Mouse (Mus musculus) gastrocnemius, postnatal 14 days (tissue): ENCODE data around the gene Tbx1. TPM values are rescaled to one million over a fixed set of nuclear protein-coding genes. Genes with fewer than 3 reads are reported as not detected.
"Not testable (repeated sequence)": the region's sequence is repeated elsewhere in the genome, so short reads cannot be mapped to it uniquely, and the experiment has no call there.

ENCODE experiments used
- DNase-seq: peaks from one replicate; pipeline ENCODE4 v3.0.0; 2021; ENCODE audit warnings: mixed read lengths
- intact Hi-C: fragments of 180-260 bp; cut with DNase I; formaldehyde crosslinking; loops from one replicate; pipeline ENCODE4 v1.15.1; 2025; ENCODE audit warnings: low total_unique reads
- total RNA-seq, 2 experiments: library from RNA; stranded (reverse); gene quantifications; 2 replicates each; pipeline ENCODE4 v1.2.3; 2021

Tbx1 gene
- total RNA-seq, 2 experiments from 2014 or later = 0.78 to 3.1 TPM

DNA sequence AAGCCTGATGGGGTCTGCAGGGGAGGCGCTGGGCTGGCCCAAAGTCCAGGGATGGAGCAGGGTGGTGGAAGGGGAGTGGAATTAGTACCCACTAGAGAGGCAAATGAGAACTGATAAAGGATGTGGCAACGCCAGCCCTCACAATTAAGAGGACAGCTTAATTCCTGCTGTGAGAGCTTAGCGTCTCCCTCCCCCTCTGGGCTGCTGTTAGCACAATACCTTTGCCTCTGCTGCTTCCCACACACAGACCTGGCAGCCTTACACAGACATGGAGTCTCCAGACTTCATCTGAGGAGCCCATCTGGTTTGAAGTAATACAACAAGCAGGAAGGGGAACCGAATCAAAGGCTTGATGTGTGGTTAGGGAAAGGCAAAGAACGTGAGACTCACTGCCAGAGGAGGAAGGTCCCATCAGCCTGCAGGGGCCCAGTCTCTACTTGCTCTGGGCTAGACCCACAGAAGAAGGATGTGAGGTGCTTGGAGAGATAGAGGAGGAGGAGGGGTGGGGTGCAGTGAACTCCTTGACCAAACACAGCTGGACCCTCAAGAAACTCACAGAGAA, 12.8 kb downstream of the Tbx1 start:
- DNase-seq = no peak
- intact Hi-C loops = no loop called here

DNA sequence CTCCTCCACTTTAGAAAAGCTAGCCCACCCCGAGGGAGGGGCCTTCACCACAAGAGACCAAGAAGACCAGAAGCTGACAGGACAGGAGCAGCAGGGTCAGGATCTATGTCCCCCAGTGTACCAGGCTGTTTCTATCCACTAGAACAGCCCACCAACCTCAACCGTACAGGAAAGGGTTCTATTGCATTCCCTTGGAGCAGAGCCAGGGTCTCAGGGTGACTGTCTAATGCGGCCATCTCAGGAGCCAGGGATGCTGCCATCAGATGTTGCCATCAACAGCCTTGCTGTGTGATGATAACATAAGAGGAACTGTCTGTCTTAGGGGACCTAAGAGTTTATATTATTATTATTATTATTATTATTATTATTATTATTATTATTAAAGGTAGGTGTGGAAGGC, 13.4 kb downstream of the Tbx1 start:
- intact Hi-C loops = no loop called here
- DNase-seq = no peak

DNA sequence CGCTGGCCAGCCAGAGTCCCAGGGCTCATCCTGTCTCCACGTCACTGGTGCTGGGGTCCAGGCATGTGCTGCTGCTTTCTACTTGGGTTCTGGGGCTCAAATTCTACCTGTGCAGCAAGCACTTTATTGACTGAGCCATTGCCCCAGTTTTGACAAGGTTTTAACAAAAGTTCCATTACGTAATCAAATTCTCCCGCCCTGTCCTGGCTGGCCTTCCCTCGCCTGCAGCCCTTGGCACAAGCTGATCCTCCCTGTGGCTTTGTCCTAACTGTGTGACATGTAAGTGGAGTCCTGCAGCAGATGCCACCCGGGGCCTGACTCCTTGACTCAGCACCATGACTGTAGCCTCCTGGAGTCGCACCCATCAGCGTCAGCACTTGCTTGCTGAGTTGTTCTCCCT, 16.3 kb downstream of the Tbx1 start:
- intact Hi-C loops = no loop called here
- DNase-seq = no peak

DNA sequence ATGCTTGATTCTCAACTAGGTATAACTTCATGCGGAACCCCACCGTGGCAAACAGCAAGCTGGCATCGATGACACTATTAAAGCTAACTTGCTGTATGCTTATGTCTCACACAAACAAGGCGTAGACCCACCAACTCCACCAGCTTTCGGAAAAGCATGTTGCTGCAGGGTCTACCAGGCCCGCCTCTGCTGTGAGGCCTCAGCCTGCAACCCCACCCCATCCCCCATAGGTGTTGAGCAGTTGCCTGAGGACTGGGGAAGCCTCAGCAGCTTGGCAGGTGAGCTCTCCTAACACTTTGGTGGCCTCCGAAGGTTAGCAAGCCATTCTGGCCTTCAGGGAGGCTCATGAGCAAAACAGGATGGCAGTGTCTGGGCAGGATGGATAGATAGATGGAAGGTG, 21.9 kb downstream of the Tbx1 start:
- intact Hi-C loops = no loop called here
- no peak for DNase-seq

GRCm38 (mm10) chr16:18564472-18564871, 26.0 kb downstream of the Tbx1 start:
- no peak for DNase-seq
- intact Hi-C loops = no loop called here

DNA sequence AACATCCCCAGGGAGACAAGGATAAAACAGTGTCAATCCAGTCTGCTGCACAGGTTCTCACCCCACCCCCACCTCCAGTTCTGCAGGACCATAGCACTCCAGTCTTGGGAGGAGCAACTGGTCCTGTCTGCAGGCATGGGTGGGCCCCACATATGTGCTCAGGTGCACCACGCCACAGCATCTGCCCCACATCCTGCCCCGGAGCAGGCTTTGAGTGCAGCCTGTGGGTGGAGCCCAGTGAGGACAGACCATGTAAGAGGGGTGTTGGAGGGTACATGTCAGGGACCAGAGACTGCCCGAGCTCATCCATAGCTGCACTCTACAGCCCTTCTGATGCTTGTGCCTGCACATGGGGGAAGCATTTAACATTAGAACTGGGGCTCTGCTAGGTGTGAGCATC, 34.0 kb downstream of the Tbx1 start:
- intact Hi-C loops = no loop called here
- no peak for DNase-seq

GRCm38 (mm10) chr16:18555235-18555935, 35.1 kb downstream of the Tbx1 start:
- intact Hi-C loops = no loop called here
- peak; percentile 79 for DNase-seq

GRCm38 (mm10) chr16:18554721-18555120, 35.8 kb downstream of the Tbx1 start:
- DNase-seq = no peak
- intact Hi-C loops = no loop called here

GRCm38 (mm10) chr16:18552106-18552710, 38.3 kb downstream of the Tbx1 start:
- no peak for DNase-seq
- intact Hi-C loops = no loop called here

DNA sequence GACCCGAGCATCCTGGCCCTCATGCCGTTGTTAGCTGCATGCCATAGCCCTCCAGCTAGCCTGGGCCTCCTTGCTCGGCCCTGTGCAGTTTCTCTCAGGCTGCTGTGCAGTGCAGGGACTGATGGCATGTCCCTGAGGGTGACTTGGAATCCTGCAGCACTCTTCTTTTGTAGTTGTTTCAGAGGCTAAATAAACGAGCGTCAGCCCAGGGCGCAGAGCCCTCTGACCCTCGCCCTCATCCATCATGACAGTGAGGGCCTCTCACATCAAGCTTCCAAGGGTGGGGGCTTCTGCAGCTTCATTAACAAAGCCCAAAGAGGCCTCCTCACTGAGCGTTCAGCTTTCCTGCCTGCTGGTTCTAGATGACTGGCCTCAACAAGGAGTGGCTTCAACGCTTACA, 38.9 kb downstream of the Tbx1 start:
- intact Hi-C loops = no loop called here
- DNase-seq = no peak

DNA sequence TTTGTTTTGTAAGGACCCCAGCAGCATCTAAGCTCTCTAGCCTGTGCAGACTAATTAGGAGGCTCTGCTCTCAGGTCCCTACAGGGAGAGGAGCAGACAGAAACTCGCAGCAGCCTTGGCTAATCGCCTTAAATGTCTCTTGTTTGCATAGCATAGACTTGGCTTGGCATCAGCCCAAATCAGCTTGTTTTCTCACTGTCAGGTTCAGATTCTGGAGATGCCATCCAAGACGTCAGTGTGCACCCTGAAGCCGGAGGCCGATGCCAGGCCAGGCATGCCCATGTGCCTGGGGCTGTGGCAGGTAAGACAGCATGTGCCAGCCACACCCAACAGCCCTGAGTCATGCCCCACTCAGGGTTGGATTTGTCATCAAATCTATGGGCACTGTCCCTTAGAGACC, 42.6 kb downstream of the Tbx1 start:
- intact Hi-C loops = no loop called here

DNA sequence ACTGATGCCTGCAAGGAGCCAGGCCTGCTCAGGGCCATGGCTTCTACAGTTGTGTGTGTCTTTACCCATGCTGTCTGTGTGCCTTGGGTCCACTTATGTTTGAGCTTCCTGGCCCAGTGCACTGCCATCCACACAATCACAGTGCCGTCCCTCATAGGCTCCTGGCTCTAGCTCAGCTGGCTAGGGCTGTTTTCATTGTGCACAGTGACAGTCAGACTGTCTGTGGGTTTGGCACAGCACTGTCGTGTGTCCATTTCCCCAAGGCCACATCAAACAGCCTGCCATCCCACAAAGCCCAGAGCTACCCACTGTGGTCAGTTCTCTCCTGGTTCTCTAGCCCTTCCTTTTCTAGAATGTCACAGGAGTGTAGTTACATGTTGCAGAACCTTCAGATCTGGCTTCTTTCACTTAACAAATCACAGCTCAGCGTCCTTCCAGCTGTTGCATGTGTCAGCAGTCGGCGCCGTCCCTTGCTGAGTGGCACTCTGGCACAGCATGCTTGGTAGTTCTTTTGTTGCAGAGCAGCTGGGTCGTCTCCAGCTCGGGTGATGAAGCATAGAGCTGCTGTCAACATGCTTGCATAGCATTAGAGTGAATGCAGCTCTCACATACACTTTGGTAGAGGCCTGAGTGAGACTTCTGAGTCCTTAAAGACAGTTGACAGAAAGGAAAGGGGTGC, 47.2 kb downstream of the Tbx1 start:
- peak; percentile 27 for DNase-seq
- intact Hi-C loops = no loop called here

More for the DNA sequence above, 42.6 kb downstream of the Tbx1 start:
- no peak for DNase-seq

- intact Hi-C loops = no loop called here
- no peak for DNase-seq
These were observed 51.2 kb downstream of the Tbx1 start for GRCm38 (mm10) chr16:18539281-18539680.

DNA sequence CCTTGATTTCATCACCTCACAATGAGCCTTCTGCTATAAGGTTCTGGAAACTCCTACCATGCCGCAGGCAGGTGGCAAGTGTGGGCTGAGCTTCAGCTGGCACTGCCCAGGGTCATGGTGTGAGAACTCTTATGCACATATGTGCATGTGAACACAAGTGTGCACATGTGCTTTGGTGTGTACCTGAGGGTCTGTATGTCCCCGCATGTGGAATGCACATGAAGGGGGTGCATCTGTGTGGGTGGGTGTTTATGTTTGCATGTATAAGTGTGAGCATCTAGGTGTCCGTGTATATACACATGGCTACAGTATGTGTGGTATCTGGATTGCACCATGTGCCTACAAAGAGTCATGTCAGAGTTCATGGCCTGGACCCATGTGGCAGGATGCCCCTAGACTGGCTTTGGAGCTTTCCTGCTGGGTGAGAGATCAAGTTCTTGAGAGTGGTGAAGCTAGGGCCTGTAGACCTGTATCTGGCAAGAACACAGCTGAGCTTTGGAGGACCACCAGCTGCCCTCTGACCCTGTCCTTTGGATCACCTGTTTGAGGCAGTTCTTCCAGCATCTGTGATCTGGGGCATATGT, 53.0 kb downstream of the Tbx1 start:
- intact Hi-C loops = no loop called here

DNA sequence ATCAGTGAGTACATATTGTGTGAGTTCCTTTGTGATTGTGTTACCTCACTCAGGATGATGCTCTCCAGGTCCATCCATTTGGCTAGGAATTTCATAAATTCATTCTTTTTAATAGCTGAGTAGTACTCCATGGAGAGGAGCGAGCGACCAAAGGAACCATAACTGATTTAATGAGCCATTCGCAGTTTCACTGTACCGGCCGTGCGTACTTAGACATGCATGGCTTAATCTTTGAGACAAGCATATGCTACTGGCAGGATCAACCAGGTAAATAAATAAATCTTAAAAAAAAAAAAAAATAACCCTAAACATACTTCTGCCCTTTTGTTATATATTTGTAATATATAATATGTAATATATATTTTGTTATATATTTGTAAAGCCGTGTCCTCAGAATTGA, 57.4 kb downstream of the Tbx1 start:
- DNase-seq, intact Hi-C loops: not testable (repeated sequence)

More for the DNA sequence above, 53.0 kb downstream of the Tbx1 start:
- no peak for DNase-seq

Other genes starting within 250 kb of the Tbx1 start
- 10 to 100 TPM; 12.1 to 22.7 TPM for gene Tango2, start 242.6 kb downstream of the Tbx1 start, total RNA-seq
- gene Arvcf, start 242.5 kb downstream of the Tbx1 start, total RNA-seq = 10 to 100 TPM; 12.5 to 19.8 TPM
- gene Txnrd2, start 164.3 kb downstream of the Tbx1 start, total RNA-seq = 10 to 100 TPM; 13.4 to 14.4 TPM
- 10 to 100 TPM; 40.7 to 43.1 TPM for gene Comt, start 163.8 kb downstream of the Tbx1 start, total RNA-seq
- 1 to 10 TPM; 2.7 to 3.1 TPM for gene Gnb1l, start 92.0 kb downstream of the Tbx1 start, total RNA-seq
- 1 to 10 TPM; 2.6 to 5.3 TPM for gene Rtl10, start 91.8 kb downstream of the Tbx1 start, total RNA-seq
- not detected for gene Gp1bb, start 31.7 kb upstream of the Tbx1 start, total RNA-seq
- gene Gm49601, start 35.8 kb upstream of the Tbx1 start, total RNA-seq = 1 to 10 TPM; 1.0 to 1.7 TPM
- gene Sept5, start 39.3 kb upstream of the Tbx1 start, total RNA-seq = 1 to 10 TPM; 6.0 to 8.4 TPM
- 10 to 100 TPM; 31.4 to 38.9 TPM for gene Cldn5, start 186.2 kb upstream of the Tbx1 start, total RNA-seq
- gene Ufd1, start 221.1 kb upstream of the Tbx1 start, total RNA-seq = 10 to 100 TPM; 44.4 to 48.9 TPM
- 1 to 10 TPM; 2.4 to 2.6 TPM for gene Cdc45, start 221.3 kb upstream of the Tbx1 start, total RNA-seq
- 10 to 100 TPM; 13.8 to 14.3 TPM for gene 2510002D24Rik, start 245.9 kb upstream of the Tbx1 start, total RNA-seq
- gene Gm28539, start 245.9 kb upstream of the Tbx1 start, total RNA-seq = 1 to 10 TPM; 1.3 to 2.1 TPM